Mouse (Mus musculus) olfactory bulb, adult 2 months (tissue): ENCODE data around the gene Sertad1. TPM values are rescaled to one million over a fixed set of nuclear protein-coding genes. Genes with fewer than 3 reads are reported as not detected.

Experiments used
- H3K27ac ChIP-seq: fragments of 200-500 bp; 2 replicates; pipeline ENCODE4 v1.5.1; 2012; ENCODE audit warnings: low read depth, low read length; ENCODE audit not compliant: insufficient read depth
- H3K4me1 ChIP-seq: fragments of 200-500 bp; 2 replicates; pipeline ENCODE4 v1.6.1; 2012; ENCODE audit warnings: low read length; ENCODE audit not compliant: control insufficient read depth, insufficient read depth
- H3K4me3 ChIP-seq: fragments of 200-500 bp; 2 replicates; pipeline ENCODE4 v1.5.1; 2012; ENCODE audit warnings: mild to moderate bottlenecking, low read depth, low read length, moderate library complexity; ENCODE audit not compliant: insufficient read depth
- CTCF ChIP-seq: fragments of 200-500 bp; IDR thresholded peaks from 2 replicates; pipeline ENCODE4 v1.5.1; 2012; ENCODE audit warnings: low read depth, mild to moderate bottlenecking, low read length, moderate library complexity; ENCODE audit not compliant: insufficient read depth
- POLR2A ChIP-seq: fragments of 200-500 bp; IDR thresholded peaks from 2 replicates; pipeline ENCODE4 v1.6.1; 2012; ENCODE audit warnings: mild to moderate bottlenecking, low read depth, low read length, moderate library complexity; ENCODE audit not compliant: insufficient read depth
- WGBS: fragments of 180-500 bp; shearing (Covaris S2); methylation state at CpG from one replicate; pipeline ENCODE4 v1.1.7; 2018; 5-methylcytosine and 5-hydroxymethylcytosine counted together
- polyA plus RNA-seq: library from polyadenylated mRNA; stranded (reverse); fragments of >200 nt; gene quantifications from 2 replicates; pipeline ENCODE4 v1.2.4, GENCODE M21; 2012; ENCODE audit warnings: low replicate concordance; ENCODE audit not compliant: missing spikeins, insufficient read depth, insufficient read length

Sertad1 gene
- polyA plus RNA-seq, 1 experiment, result not detected

DNA sequence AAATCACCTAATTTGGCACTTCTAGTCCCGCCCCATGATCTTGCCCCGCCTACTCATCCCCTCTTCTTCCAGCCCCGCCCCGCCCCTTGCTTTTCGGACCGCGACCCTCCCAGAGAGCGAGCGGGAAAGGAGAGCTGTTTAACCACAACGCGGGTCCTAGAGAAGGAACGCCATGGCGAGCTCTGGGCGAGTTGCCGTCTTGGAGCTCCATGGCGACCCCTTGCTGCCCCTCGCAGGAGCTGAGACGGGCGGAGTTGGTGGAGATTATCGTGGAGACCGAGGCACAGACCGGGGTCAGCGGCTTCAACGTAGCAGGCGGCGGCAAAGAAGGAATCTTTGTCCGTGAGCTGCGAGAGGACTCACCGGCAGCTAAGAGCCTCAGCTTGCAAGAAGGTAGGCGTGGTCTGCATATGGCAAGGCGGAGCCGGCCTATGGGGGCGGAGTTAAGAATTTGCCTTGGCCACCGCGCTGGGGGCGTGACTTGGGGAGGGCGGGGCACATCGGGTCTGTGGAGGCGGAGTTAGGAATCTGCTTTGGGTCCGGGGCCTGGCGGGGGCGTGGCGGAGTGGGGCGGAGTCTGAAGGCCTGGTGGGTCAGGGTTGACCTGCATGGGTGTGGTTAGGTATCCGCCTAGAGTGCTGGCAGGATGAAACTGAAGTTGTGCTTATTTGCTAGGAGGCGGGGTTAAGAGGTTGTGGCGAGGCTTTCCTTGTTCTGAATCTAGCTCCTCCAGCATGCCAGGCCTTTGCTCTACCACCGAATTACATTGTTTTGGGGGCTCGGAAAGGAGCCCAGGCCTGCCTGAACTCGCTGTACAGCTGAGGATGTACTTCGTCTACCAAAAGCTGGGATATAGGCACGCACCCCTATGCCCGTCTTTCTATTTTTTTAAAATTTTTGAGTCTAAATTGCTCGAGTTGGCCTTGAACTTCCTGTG lies 21.3 kb downstream of the Sertad1 start:
- Histone ChIP-seq H3K27ac (peak overlapping the region; percentile 17; the same call in 1 of the 2 replicates), H3K4me3 (peak overlapping the region; percentile 54), H3K4me1 (peaks cover 10% of the 10 kb centered on the region)
- WGBS, result under 1% methylated on average over 54 of the region's 54 CpGs
- TF ChIP-seq CTCF (peak; percentile 36; the same call in 1 of the 2 replicates), POLR2A (no peak; the same call in 1 of the 2 replicates)

DNA sequence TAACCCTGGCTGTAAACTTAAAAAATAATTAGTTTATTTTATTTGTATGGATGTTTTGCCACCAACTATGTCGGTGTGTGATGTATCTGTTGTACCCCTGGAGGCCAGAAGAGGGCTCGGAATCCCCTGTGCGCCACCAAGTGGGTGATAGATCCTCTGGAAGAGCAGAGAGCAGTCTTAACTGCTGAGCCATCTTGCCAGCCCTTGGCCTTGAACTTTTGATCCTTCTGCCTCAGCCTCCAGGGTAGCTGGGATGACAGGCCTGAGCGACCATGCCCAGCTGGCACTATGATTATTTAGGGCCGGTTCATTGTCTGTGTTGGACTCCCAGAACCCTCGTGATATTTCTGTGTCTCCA lies 21.9 kb downstream of the Sertad1 start:
- 26% methylated on average over 6 of the region's 6 CpGs for WGBS
- TF ChIP-seq CTCF (peak; percentile 35; the same call in 1 of the 2 replicates), POLR2A (no peak)
- Histone ChIP-seq H3K27ac (no peak overlapping the region), H3K4me3 (no peak overlapping the region), H3K4me1 (peaks cover 10% of the 10 kb centered on the region)

DNA sequence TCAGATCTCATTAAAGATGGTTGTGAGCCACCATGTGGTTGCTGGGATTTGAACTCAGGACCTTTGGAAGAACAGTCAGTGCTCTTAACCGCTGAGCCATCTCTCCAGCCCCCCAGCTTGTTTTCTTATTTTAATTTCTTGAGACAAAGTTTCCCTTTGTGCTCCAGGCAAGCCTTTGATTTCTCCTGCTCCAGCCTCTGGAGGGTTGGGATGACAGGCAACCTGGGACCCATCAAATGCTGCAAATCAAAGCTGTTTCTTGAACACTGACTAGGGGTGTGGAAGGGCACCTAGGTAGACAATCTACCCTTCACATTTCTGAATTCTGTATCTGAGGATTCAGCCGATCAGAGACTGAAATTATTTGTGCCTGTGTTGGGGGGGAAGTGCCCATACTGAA lies 24.1 kb downstream of the Sertad1 start:
- 80% methylated on average over 2 of the region's 2 CpGs for WGBS
- Histone ChIP-seq H3K4me1 (peaks cover 10% of the 10 kb centered on the region), H3K4me3 (no peak overlapping the region), H3K27ac (no peak overlapping the region)
- TF ChIP-seq POLR2A (no peak), CTCF (no peak)

DNA sequence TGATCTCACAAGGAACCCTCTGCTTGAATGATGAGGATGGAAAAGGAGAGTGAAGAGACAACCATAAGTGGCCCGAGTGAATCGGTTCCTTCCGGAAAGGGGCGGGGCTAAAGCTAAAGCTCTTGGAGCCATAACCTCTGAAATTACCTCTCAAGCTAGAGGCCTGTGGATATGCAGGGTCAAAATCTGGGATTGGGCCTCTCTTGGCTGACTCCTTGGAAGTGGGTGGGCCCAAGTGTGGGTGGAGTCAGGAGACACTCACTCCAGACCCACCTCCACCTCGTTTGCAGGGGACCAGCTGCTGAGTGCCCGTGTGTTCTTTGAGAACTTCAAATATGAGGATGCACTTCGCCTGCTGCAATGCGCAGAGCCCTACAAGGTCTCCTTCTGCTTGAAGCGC lies 28.3 kb downstream of the Sertad1 start:
- Histone ChIP-seq H3K4me1 (no peaks in the 10 kb centered on the region), H3K27ac (no peak overlapping the region), H3K4me3 (no peak overlapping the region)
- 86% methylated on average over 9 of the region's 9 CpGs for WGBS
- no peak for TF ChIP-seq POLR2A
- no peak for TF ChIP-seq CTCF

DNA sequence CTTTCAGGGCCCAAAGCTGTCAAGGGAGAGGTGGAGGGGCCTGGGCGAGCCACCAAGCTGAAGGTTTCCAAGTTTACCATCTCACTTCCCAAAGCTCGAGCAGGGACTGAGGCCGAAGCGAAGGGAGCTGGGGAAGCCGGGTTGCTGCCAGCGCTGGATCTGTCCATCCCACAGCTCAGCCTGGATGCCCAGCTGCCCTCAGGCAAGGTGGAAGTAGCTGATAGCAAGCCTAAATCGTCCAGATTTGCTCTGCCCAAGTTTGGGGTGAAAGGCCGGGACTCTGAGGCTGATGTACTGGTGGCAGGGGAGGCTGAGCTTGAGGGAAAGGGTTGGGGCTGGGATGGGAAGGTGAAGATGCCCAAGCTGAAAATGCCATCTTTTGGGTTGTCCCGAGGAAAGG lies 31.6 kb downstream of the Sertad1 start:
- 85% methylated on average over 9 of the region's 9 CpGs for WGBS
- no peak overlapping the region for H3K4me3 ChIP-seq
- H3K27ac ChIP-seq, result no peak overlapping the region
- TF ChIP-seq POLR2A, result no peak
- no peak for TF ChIP-seq CTCF
- H3K4me1 ChIP-seq, result no peaks in the 10 kb centered on the region

DNA sequence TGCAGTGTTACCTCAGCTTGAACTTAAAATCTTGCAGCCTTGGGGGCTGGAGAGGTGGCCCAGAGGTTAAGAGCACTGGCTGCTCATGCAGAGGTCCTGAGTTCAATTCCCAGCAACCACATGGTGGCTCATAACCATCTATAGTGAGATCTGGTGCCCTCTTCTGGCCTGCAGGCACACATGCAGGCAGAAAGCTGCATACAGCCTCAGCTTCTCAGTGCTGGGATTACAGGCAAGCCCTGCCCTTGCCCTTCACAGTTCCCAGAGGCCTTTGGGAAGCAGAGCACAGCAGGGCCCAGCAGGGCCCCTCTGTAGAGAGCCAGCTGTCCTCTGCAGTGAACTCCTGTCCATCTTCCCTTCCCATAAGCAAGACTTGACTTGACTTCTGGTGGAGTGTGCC lies 33.4 kb downstream of the Sertad1 start:
- H3K27ac ChIP-seq, result no peak overlapping the region
- no peak overlapping the region for H3K4me3 ChIP-seq
- TF ChIP-seq CTCF (no peak), POLR2A (no peak)
- H3K4me1 ChIP-seq, result no peaks in the 10 kb centered on the region

DNA sequence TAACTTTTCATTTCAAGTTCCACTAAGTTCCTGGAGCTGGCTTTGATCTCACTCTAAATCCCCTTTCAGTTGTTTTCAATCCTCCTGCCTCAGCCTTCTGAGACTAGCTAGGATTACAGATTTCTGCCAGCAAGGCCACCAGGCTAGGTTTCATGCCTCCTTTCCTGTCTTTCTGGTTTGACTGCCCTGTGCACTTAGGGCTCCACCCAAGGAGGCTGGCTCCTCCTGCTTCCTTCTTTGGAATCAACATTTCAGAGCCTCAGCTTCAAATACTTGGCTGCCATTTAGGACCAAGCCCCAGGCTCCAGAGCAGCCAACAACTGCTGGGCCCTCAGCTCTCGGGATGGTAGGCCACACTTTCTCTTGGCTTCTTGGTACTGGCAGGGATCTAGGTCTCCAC lies 33.9 kb downstream of the Sertad1 start:
- TF ChIP-seq POLR2A (no peak), CTCF (no peak)
- 63% methylated on average over 1 of the region's 1 CpGs for WGBS
- no peak overlapping the region for H3K27ac ChIP-seq
- no peak overlapping the region for H3K4me3 ChIP-seq
- no peaks in the 10 kb centered on the region for H3K4me1 ChIP-seq

DNA sequence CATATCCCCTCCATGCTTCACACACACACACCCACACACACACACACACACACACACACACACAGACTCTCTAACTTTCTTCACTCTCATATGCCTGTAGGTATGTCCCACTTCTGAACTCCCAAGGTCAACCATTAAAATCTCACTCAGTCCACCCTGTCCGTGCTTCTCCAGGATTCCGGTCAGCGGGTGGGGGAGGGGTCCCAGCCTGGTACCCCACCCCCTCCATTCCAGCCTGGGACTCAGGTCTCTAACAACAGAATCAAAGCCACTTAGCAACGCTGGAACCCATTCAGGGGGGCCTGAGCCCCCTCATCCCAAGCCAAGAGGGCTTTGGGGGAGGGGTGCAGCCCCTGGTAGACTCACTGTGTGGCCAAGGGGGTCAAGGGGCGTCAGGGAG lies 36.3 kb downstream of the Sertad1 start, which contains the start of gene Hipk4:
TSS of gene Hipk4 (plus strand) at position 301 of the 400 bp plus-strand sequence.
- Histone ChIP-seq H3K4me1 (peaks cover 6% of the 10 kb centered on the region), H3K27ac (no peak within 1 kb of the TSS), H3K4me3 (no peak within 1 kb of the TSS)
- TF ChIP-seq CTCF (no peak), POLR2A (no peak)
- WGBS, result 58% methylated on average over 5 of the region's 5 CpGs

DNA sequence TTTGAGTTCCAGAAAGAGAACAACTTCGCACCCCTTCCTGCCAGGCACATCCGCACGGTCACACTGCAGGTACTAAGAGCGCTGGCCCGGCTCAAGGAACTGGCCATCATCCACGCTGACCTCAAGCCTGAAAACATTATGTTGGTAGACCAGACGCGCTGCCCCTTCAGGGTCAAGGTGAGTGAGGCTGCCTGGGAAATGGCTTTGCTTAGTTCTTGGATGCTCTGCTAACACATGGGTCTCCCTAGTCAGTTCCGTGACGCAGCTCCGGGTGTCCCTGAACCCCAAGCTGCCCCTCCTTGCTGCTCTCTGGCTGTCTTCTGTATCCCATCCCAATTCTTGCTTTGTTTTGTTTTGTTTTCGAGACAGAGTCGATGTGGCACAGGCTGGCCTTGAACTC lies 37.1 kb downstream of the Sertad1 start:
- no peak overlapping the region for H3K27ac ChIP-seq
- H3K4me3 ChIP-seq, result no peak overlapping the region
- no peak for TF ChIP-seq POLR2A
- 96% methylated on average over 13 of the region's 13 CpGs for WGBS
- H3K4me1 ChIP-seq, result peaks cover 6% of the 10 kb centered on the region
